Mouse (Mus musculus): ENCODE data around the gene Olfr323.

DNA sequence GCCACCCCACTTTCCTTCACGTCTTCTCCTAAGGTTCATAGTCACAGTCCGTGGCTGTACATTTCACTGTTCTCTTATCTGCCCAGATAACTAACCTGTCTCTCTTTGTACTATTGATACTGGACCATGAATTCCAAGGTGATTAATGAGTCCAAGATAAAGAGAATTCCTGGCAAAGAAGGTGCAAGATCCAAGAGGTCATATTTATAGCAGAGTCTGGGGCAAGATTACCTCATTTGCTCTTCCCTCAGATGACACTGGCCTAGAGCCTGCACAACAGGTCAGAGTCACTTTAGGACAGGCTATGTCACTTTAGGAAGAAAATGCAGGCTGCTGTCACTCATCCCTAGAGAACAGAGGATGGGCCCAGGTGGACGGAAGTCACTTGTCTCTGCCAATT is 25.1 kb downstream of the Olfr323 start:
- TF ChIP-seq CTCF (conservative IDR thresholded peaks at IDR 0.05 in 1 of 2, IDR thresholded peaks at IDR 0.05 in 1 of 2; ENCODE audit: low read depth in 2 of 2, low read length in 2 of 2) (no peak), ELF1 (IDR thresholded peaks at IDR 0.05; ENCODE audit: low read depth, low read length) (no peak), POLR2A (IDR thresholded peaks at IDR 0.05; ENCODE audit: low read depth, low read length) (no peak), RAD21 (IDR thresholded peaks at IDR 0.05; ENCODE audit: low read depth, low read length) (no peak), ZMIZ1 (IDR thresholded peaks at IDR 0.05; ENCODE audit: low read depth, low read length) (no peak), POLR2AphosphoS2 (IDR thresholded peaks at IDR 0.05; ENCODE audit: low read depth, low read length) (no peak), UBTF (IDR thresholded peaks at IDR 0.05; ENCODE audit: low read depth, low read length) (no peak)

All from CH12.LX (cell line).